8 mouse cellular contexts compared by ENCODE assay signal in genomic region chr4:133120833-133121321, GRCm38 (mm10). TPM values are rescaled to one million over a fixed set of nuclear protein-coding genes. Genes with fewer than 3 reads are reported as not detected.
DNase-seq lines count a peak whose midpoint lies in the region; ATAC-seq lines count a peak whose summit lies in the region.

No protein-coding gene starts in this region.

- H3K9ac ChIP-seq in heart, embryonic 11.5 days (ENCODE audit: low read depth, low read length), result no peak overlapping the region
- no peak overlapping the region for H3K9ac ChIP-seq in limb, embryonic 11.5 days (ENCODE audit: low read length)

- no peaks in the 10 kb centered on the region for H3K9me3 ChIP-seq in heart, embryonic 11.5 days (replicated peaks; ENCODE audit: control insufficient read depth, low read length)
- no peaks in the 10 kb centered on the region for H3K9me3 ChIP-seq in limb, embryonic 11.5 days (ENCODE audit: control insufficient read depth, low read length)

- no peaks in the 10 kb centered on the region for H3K36me3 ChIP-seq in heart, embryonic 11.5 days (ENCODE audit: control insufficient read depth, insufficient read depth, low read length)
- H3K36me3 ChIP-seq in limb, embryonic 11.5 days (ENCODE audit: control insufficient read depth, insufficient read depth, low read length), result no peaks in the 10 kb centered on the region

- no peak overlapping the region; the same call in 1 of the 2 replicates for H3K4me2 ChIP-seq in heart, embryonic 11.5 days
- no peak overlapping the region for H3K4me2 ChIP-seq in limb, embryonic 11.5 days (ENCODE audit: low read depth, severe bottlenecking)

- H3K27ac ChIP-seq in heart, embryonic 11.5 days (ENCODE audit: low read depth, low read length), result no peak overlapping the region
- no peak overlapping the region for H3K27ac ChIP-seq in limb, embryonic 11.5 days (replicated peaks; ENCODE audit: low read depth, low read length)

- ATAC-seq in heart, embryonic 11.5 days (replicated peaks; ENCODE audit: insufficient number of reproducible peaks, low FRiP score, low TSS enrichment), result no peak
- no peak for ATAC-seq in limb, embryonic 11.5 days (ENCODE audit: insufficient number of reproducible peaks, low FRiP score, low TSS enrichment, low read depth)

- H3K27me3 ChIP-seq in heart, embryonic 11.5 days (ENCODE audit: control insufficient read depth, insufficient read depth, low read length), result no peaks in the 10 kb centered on the region
- H3K27me3 ChIP-seq in limb, embryonic 11.5 days (ENCODE audit: control insufficient read depth, insufficient read depth, low read length), result no peaks in the 10 kb centered on the region

- DNase-seq in heart, adult 18-20 months, result peak; percentile 28 to 29
- peak; percentile 51 for DNase-seq in testis, postnatal 10 days (ENCODE audit: low spot score)
- DNase-seq in testis, postnatal 14 days (ENCODE audit: low spot score), result no peak
- peak; percentile 30 for DNase-seq in limb, embryonic 11.5 days (ENCODE audit: low spot score)
- DNase-seq in thymus, postnatal 25 days, result no peak
- DNase-seq in adipocyte (ENCODE audit: low spot score), result no peak
- no peak for DNase-seq in lung, postnatal 10 days

- WGBS in heart, embryonic 11.5 days (ENCODE audit: insufficient replicate concordance), result 11% methylated on average over 8 of the region's 11 CpGs
- 8% methylated on average over 10 of the region's 11 CpGs for WGBS in limb, embryonic 11.5 days

- H3K4me3 ChIP-seq in heart, embryonic 11.5 days (ENCODE audit: low read depth, low read length), result no peak overlapping the region
- no peak overlapping the region for H3K4me3 ChIP-seq in limb, embryonic 11.5 days (ENCODE audit: low read depth, low read length)

- H3K4me1 ChIP-seq in heart, embryonic 11.5 days (ENCODE audit: control insufficient read depth, insufficient read depth, low read length), result peaks cover 33% of the 10 kb centered on the region
- peaks cover 24% of the 10 kb centered on the region for H3K4me1 ChIP-seq in limb, embryonic 11.5 days (ENCODE audit: control insufficient read depth, insufficient read depth, low read length)

RNA-seq across cellular contexts. Expression of gene Wasf2, which starts 9.4 kb away (rescaled TPM):
- total RNA-seq in heart, adult 18-20 months (2021), result 10 to 100 TPM; 77.8 to 88.8 TPM
- 37.3 and 55.8 TPM in 2 replicates for polyA plus RNA-seq in heart, embryonic 11.5 days (2014; fragmentation: Nextera tagmentation; extraction: Ambion mirVana)
- polyA plus RNA-seq in limb, embryonic 11.5 days (2014; fragmentation: Nextera tagmentation; extraction: Ambion mirVana), result 54.7 and 63.6 TPM in 2 replicates

Comparison
In these comparisons a context has a peak if more than half of its experiments do, and no peak if none do; other contexts are left out.
1. DNase-seq: peak in heart, adult 18-20 months (2 of 2), testis, postnatal 10 days (single experiment) and limb, embryonic 11.5 days (single experiment); none in testis, postnatal 14 days (single experiment), thymus, postnatal 25 days (single experiment), adipocyte (single experiment) and lung, postnatal 10 days (single experiment).